Mouse (Mus musculus): ENCODE results near the gene Gm37240. TPM values are rescaled to one million over a fixed set of nuclear protein-coding genes. Genes with fewer than 3 reads are reported as not detected.

Gm37240 gene
- polyA plus RNA-seq, 1 experiment: 0.91 TPM

GRCm38 (mm10) chr3:85862886-85863285 is 24.4 kb downstream of the Gm37240 start:
- no peak overlapping the region for H3K27ac ChIP-seq (ENCODE audit: insufficient read depth, low read length)
- no peak overlapping the region for H3K4me3 ChIP-seq (ENCODE audit: low read depth, low read length)
- no peaks in the 10 kb centered on the region for H3K36me3 ChIP-seq (ENCODE audit: control insufficient read depth, insufficient read depth, low read length, poor library complexity, severe bottlenecking)
- TF ChIP-seq EP300 (IDR thresholded peaks at IDR 0.05; ENCODE audit: insufficient read depth, low read depth, low read length): no peak
- no peak for TF ChIP-seq POLR2A (IDR thresholded peaks at IDR 0.05; ENCODE audit: insufficient read depth, low read length)
- TF ChIP-seq CTCF (IDR thresholded peaks at IDR 0.05; ENCODE audit: low read depth, low read length): no peak
- no peaks in the 10 kb centered on the region for H3K4me1 ChIP-seq (ENCODE audit: control insufficient read depth, insufficient read depth, low read length)
- H3K9ac ChIP-seq (ENCODE audit: low read depth, poor library complexity, severe bottlenecking): no peak overlapping the region
- no peaks in the 10 kb centered on the region for H3K9me3 ChIP-seq (replicated peaks; ENCODE audit: control insufficient read depth, insufficient read depth, low read length, poor library complexity, severe bottlenecking)
- no peaks in the 10 kb centered on the region for H3K27me3 ChIP-seq (ENCODE audit: control insufficient read depth, insufficient read depth, low read length, poor library complexity, severe bottlenecking)

- no peak overlapping the region for H3K9ac ChIP-seq (ENCODE audit: low read depth, poor library complexity, severe bottlenecking)
- H3K27me3 ChIP-seq (ENCODE audit: control insufficient read depth, insufficient read depth, low read length, poor library complexity, severe bottlenecking): no peaks in the 10 kb centered on the region
- H3K9me3 ChIP-seq (replicated peaks; ENCODE audit: control insufficient read depth, insufficient read depth, low read length, poor library complexity, severe bottlenecking): no peaks in the 10 kb centered on the region
- H3K36me3 ChIP-seq (ENCODE audit: control insufficient read depth, insufficient read depth, low read length, poor library complexity, severe bottlenecking): no peaks in the 10 kb centered on the region
- H3K4me3 ChIP-seq (ENCODE audit: low read depth, low read length): no peak overlapping the region
- no peak overlapping the region for H3K27ac ChIP-seq (ENCODE audit: insufficient read depth, low read length)
- no peaks in the 10 kb centered on the region for H3K4me1 ChIP-seq (ENCODE audit: control insufficient read depth, insufficient read depth, low read length)
- TF ChIP-seq EP300 (IDR thresholded peaks at IDR 0.05; ENCODE audit: insufficient read depth, low read depth, low read length) (no peak), POLR2A (IDR thresholded peaks at IDR 0.05; ENCODE audit: insufficient read depth, low read length) (no peak), CTCF (IDR thresholded peaks at IDR 0.05; ENCODE audit: low read depth, low read length) (no peak)
Measured at GRCm38 (mm10) chr3:85860996-85861395, 26.3 kb downstream of the Gm37240 start.

DNA sequence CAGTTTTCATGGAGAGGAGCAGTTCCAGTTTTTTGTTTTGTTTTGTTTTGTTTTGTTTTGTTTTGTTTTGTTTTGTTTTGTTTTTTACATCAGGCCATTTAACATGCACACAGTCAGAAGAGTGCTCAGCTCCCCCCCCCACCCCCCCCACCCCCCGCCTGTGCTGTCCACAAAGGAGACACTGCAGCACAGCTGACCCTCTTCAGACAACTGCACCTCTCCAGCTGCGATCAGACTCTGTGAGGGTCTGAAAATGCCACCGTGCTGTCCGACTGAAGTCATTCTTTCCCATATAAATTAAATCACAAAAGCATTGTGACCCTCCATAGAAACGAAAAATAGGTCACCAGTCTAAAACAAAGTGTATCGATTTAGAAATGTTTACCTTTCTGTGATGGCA is 28.0 kb downstream of the Gm37240 start:
- Histone ChIP-seq H3K4me3 (ENCODE audit: low read depth, low read length) (no peak overlapping the region), H3K9me3 (replicated peaks; ENCODE audit: control insufficient read depth, insufficient read depth, low read length, poor library complexity, severe bottlenecking) (no peaks in the 10 kb centered on the region), H3K4me1 (ENCODE audit: control insufficient read depth, insufficient read depth, low read length) (no peaks in the 10 kb centered on the region), H3K27ac (ENCODE audit: insufficient read depth, low read length) (no peak overlapping the region), H3K36me3 (ENCODE audit: control insufficient read depth, insufficient read depth, low read length, poor library complexity, severe bottlenecking) (no peaks in the 10 kb centered on the region), H3K9ac (ENCODE audit: low read depth, poor library complexity, severe bottlenecking) (no peak overlapping the region), H3K27me3 (ENCODE audit: control insufficient read depth, insufficient read depth, low read length, poor library complexity, severe bottlenecking) (no peaks in the 10 kb centered on the region)
- no peak for TF ChIP-seq POLR2A (IDR thresholded peaks at IDR 0.05; ENCODE audit: insufficient read depth, low read length)
- TF ChIP-seq CTCF (IDR thresholded peaks at IDR 0.05; ENCODE audit: low read depth, low read length): no peak
- no peak for TF ChIP-seq EP300 (IDR thresholded peaks at IDR 0.05; ENCODE audit: insufficient read depth, low read depth, low read length)

GRCm38 (mm10) chr3:85858140-85859135 is 28.9 kb downstream of the Gm37240 start:
- Histone ChIP-seq H3K27ac (ENCODE audit: insufficient read depth, low read length) (no peak overlapping the region), H3K4me1 (ENCODE audit: control insufficient read depth, insufficient read depth, low read length) (no peaks in the 10 kb centered on the region), H3K4me3 (ENCODE audit: low read depth, low read length) (no peak overlapping the region), H3K9ac (ENCODE audit: low read depth, poor library complexity, severe bottlenecking) (no peak overlapping the region), H3K27me3 (ENCODE audit: control insufficient read depth, insufficient read depth, low read length, poor library complexity, severe bottlenecking) (no peaks in the 10 kb centered on the region), H3K36me3 (ENCODE audit: control insufficient read depth, insufficient read depth, low read length, poor library complexity, severe bottlenecking) (no peaks in the 10 kb centered on the region), H3K9me3 (replicated peaks; ENCODE audit: control insufficient read depth, insufficient read depth, low read length, poor library complexity, severe bottlenecking) (no peaks in the 10 kb centered on the region)
- TF ChIP-seq EP300 (IDR thresholded peaks at IDR 0.05; ENCODE audit: insufficient read depth, low read depth, low read length): no peak
- TF ChIP-seq POLR2A (IDR thresholded peaks at IDR 0.05; ENCODE audit: insufficient read depth, low read length): no peak
- TF ChIP-seq CTCF (IDR thresholded peaks at IDR 0.05; ENCODE audit: low read depth, low read length): no peak

DNA sequence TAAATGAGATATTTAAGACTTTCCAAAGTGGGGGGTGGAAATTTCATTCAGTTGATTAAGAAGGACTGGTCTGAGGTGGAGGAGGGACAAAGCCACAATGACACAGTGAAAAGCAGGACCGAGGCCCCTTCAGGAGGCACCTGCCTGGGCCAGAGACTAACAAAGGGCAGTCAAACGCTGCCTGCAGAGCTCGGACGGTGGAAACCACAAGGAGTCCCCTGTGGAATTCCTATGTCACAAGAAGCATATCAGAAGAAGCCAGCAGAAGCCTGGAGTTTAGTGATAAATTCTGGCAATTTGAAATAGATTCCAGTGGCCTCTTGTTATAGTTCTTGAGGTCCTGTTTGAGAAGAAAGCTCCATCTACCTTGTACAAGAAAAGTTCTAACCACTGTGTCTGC is 30.2 kb downstream of the Gm37240 start:
- no peak overlapping the region for H3K4me3 ChIP-seq (ENCODE audit: low read depth, low read length)
- H3K27ac ChIP-seq (ENCODE audit: insufficient read depth, low read length): no peak overlapping the region
- no peaks in the 10 kb centered on the region for H3K27me3 ChIP-seq (ENCODE audit: control insufficient read depth, insufficient read depth, low read length, poor library complexity, severe bottlenecking)
- H3K9ac ChIP-seq (ENCODE audit: low read depth, poor library complexity, severe bottlenecking): no peak overlapping the region
- no peak for TF ChIP-seq POLR2A (IDR thresholded peaks at IDR 0.05; ENCODE audit: insufficient read depth, low read length)
- no peaks in the 10 kb centered on the region for H3K36me3 ChIP-seq (ENCODE audit: control insufficient read depth, insufficient read depth, low read length, poor library complexity, severe bottlenecking)
- H3K4me1 ChIP-seq (ENCODE audit: control insufficient read depth, insufficient read depth, low read length): no peaks in the 10 kb centered on the region
- H3K9me3 ChIP-seq (replicated peaks; ENCODE audit: control insufficient read depth, insufficient read depth, low read length, poor library complexity, severe bottlenecking): no peaks in the 10 kb centered on the region

DNA sequence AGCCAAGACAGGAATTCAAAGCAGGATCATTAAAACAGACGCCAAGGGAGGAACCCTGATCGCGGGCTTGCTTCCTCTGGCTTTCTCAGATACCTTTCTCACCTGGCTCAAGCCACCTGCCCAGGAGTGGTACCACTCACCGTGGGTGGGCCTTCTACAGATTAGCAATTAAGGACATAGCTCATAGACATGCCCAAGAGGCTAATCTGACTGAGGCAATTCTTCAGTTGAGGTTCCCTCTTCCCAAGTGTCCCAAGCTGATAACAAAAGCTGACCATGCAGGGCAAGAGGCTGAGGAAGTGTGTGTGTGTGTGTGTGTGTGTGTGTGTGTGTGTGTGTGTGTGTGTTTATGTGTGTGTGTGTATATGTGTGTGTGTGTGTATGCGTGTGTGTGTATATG is 31.4 kb downstream of the Gm37240 start:
- Histone ChIP-seq H3K9ac (ENCODE audit: low read depth, poor library complexity, severe bottlenecking) (no peak overlapping the region), H3K9me3 (replicated peaks; ENCODE audit: control insufficient read depth, insufficient read depth, low read length, poor library complexity, severe bottlenecking) (no peaks in the 10 kb centered on the region), H3K4me1 (ENCODE audit: control insufficient read depth, insufficient read depth, low read length) (no peaks in the 10 kb centered on the region), H3K27ac (ENCODE audit: insufficient read depth, low read length) (no peak overlapping the region), H3K4me3 (ENCODE audit: low read depth, low read length) (no peak overlapping the region), H3K36me3 (ENCODE audit: control insufficient read depth, insufficient read depth, low read length, poor library complexity, severe bottlenecking) (no peaks in the 10 kb centered on the region), H3K27me3 (ENCODE audit: control insufficient read depth, insufficient read depth, low read length, poor library complexity, severe bottlenecking) (no peaks in the 10 kb centered on the region)
- TF ChIP-seq POLR2A (IDR thresholded peaks at IDR 0.05; ENCODE audit: insufficient read depth, low read length): no peak
- no peak for TF ChIP-seq CTCF (IDR thresholded peaks at IDR 0.05; ENCODE audit: low read depth, low read length)
- no peak for TF ChIP-seq EP300 (IDR thresholded peaks at IDR 0.05; ENCODE audit: insufficient read depth, low read depth, low read length)

Measured in ES-Bruce4 (cell line).